Mouse (Mus musculus): Measurements from ENCODE around the gene Slc26a11.
"Not testable (repeated sequence)": the region's sequence is repeated elsewhere in the genome, so short reads cannot be mapped to it uniquely, and the experiment has no call there.

Slc26a11 gene

DNA sequence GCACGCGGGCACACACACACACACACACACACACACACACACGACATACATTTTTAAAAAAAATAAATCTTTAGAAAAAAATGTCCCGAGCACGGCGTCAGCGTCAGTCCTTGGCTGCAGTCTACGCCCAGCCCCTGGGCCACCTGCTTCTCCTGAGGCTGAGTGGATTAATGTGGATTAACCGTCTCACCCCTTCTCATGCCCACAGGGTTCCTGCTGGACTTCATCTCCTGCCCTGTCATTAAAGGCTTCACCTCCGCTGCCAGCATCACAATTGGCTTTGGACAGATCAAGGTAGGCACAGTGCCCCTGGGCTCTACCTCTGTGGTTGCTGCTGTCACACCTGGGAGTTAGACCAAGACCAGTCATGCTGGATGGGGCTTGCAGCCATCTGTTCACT lies 3.7 kb downstream of the Slc26a11 start:
- DNase-seq (ENCODE audit: low read depth, low spot score) = no peak

DNA sequence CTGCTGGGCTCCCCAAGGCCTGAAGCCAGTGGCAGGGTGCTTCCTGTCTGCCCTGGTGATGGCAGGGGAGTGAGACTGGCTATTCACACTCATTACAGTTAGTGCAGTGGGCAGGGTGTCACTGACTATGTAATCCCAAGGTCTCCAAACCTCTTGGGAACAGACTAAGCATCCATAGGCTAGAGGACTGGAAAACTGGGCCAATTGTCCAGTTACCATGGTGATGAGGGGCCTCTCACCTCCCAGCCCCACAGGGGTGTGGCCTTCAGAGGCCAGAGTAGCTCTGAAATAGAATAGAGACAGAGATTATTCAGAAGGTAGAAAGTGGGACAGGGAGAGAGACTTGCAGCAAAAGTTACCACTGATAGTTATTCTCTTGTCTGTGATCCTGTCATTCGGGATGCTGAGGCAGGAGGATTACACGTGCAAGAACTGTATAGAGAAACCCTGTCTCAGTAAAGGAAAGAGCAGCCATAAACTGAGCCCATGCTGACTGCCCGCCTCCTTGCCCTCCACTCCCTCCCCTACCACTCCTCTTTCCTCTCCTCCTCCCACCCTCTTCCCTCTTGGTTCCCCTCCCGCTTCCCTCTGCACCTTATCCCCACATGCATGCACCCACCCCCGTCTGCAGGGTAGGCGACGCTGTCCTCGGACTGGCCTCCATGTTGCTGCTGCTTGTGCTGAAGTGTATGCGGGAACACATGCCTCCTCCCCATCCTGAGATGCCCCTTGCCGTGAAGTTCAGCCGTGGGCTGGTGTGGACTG lies 7.6 kb downstream of the Slc26a11 start:
- DNase-seq (ENCODE audit: low read depth, low spot score) = no peak

DNA sequence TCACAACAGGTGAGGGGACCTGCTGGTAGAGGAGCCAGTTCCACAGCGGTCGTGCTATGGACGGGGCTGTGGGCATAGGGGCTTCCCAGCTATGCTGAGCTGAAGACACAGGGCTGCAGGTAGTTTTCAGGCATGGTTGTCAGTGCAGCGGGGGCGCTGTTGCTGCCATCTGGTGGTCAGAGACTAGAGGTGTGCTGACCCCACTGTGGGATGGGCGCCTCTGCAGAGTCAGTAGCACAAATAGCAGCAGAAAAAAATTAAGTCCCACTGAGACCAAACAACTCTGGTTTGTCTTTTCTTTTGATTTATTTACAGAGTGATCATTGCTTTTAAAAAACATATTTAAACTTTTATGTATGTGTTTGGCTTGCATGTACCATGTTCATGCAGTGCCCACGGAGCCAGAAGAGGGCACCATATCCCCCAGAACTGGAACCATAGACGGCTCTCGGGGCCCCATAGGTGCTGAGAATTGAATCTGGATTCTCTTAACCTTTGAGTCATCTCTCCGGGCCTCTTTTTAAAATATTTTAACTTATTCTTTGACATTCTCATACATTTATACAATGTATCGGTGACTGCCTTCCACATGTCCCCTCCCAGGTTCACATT lies 8.3 kb downstream of the Slc26a11 start:
- DNase-seq (ENCODE audit: low read depth, low spot score) = peak; percentile 70

- no peak for DNase-seq (ENCODE audit: low read depth, low spot score)
Measured at GRCm38 (mm10) chr11:119375425-119375824, 20.1 kb downstream of the Slc26a11 start.

DNA sequence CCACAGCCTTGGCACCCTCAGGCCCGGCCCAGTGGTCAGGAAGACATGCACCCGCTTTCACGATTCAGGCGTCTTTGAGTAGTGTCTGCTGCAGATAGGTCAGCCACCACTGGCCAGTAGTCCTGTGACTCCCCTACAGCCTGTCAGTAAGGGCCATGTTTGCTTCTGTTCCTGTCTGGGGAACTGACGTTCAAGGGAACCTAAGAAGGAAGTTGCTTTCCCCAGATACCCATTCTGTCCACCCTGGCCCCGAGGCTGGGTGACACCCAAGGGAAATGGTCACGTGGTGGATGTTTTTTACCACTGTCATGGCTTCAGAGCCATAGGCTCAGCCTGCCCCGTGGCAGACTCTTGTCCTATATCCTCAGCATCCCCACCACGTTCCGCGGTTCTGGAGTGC lies 22.0 kb downstream of the Slc26a11 start:
- no peak for DNase-seq (ENCODE audit: low read depth, low spot score)

- DNase-seq (ENCODE audit: low read depth, low spot score) = no peak
Measured at GRCm38 (mm10) chr11:119378551-119378950, 23.2 kb downstream of the Slc26a11 start.

DNA sequence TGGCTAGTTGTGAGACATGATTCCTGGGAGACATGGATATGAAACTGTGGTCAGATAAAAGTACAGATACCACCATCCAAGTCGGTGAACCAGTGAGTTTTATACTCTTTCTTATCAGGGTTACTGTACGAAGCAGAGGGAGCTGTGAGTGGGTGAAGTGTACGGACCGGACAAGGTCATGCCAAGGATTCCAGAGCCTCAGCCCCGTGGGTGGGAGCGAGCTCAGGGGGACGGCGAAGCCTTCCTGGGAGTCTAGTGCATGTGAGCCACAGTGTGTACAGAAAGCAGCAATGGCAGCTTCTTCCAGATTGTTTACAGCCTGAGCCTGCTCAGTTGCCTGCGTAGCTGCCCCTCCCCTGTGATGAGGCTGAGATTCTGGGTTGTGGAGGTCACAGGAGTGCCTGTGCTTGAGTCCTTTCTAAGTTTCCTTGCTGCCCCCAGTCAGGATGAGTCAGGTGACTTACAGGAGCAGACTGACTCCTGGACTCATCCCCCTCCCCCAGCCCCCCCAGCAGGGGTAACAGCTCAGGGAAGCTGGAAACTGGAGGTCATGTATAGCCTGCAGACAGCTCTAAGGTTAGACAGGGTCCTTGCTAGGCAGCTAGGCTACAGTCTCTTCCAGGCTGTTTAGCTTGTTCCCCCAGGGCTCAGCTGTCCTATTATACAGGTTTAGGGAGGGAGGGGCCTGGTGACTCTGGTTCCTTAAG lies 26.4 kb downstream of the Slc26a11 start:
- DNase-seq (ENCODE audit: low read depth, low spot score) = no peak

GRCm38 (mm10) chr11:119382338-119382850 lies 27.0 kb downstream of the Slc26a11 start:
- no peak for DNase-seq (ENCODE audit: low read depth, low spot score)

DNA sequence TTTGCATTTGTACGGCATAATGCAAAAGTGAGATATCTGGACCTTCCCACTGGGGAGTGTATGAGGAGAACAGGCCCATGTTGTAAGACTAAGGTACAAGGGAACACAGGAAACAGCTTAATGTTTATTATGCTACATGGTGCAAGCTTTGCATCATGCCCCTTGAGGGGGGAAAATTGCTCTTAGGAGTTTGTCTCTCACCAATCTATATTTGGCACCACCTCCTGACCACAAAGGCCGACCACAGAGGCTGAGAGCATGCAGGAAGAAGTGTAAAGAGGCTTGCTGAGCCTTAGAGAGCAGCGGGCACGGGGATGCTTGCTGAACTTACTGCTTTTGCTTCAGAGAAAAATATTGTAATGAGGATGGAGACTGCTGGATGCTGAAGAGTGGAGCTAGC lies 29.5 kb downstream of the Slc26a11 start:
- DNase-seq (ENCODE audit: low read depth, low spot score) = no peak

DNA sequence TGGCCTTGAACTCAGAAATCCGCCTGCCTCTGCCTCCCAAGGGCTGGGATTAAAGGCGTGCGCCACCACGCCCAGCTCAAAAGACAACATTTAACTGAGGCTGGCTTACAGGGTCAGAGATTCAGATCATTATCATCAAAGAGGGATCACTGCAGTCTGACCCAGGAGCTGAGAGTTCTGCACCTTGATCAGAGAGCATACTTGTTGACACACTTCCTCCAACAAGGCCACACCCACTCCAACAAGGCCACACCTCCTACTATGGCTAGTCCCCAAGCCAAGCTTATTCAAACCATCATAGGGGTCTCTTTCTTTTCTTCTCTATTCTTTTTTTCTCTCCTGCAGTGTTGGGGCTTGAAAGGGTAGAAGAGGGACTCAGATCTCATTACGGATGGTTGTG lies 30.9 kb downstream of the Slc26a11 start:
- DNase-seq (ENCODE audit: low read depth, low spot score) = no peak

DNA sequence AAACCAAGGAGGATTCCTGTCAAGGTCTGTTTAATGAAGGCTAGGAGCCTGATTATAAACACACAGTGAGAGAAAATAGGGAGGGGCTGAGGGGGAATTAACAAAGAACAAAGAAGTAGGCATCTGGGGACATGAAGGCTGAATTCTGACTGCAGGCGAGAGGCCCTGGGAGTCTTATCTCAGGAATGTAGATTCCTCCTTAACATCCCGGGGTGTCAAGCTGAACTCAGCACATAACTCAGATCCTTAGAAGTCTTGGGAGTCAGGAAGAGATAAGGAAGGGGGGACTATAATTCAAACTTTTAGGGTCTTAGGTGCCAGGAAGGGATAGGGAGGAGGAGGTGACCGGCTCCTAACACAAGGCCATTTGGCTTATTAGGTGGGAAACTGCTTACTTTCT lies 31.9 kb downstream of the Slc26a11 start:
- not testable (repeated sequence) for DNase-seq (ENCODE audit: low read depth, low spot score)

DNA sequence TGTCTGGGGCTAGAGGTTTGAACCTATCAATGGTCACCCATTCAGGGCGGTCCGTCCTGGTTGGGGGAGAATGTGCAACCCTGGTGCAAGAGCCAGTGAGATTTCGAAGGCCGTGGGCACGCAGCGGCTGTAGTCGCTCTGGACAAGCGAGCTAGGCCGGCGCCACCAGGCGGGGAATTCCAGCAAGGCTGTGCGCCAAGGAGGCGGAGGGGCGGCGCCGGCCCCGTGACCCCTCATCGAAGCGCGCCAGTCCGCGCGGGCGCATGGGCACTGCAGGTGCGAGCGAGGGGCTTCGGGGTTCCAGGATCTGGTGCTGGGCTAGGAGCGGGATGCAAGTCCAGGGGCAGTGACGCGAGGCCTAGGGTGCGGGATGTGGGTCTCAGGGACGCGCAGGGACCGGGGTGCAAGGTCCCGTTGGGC lies 34.5 kb downstream of the Slc26a11 start:
- DNase-seq (ENCODE audit: low read depth, low spot score) = peak; percentile 49

DNA sequence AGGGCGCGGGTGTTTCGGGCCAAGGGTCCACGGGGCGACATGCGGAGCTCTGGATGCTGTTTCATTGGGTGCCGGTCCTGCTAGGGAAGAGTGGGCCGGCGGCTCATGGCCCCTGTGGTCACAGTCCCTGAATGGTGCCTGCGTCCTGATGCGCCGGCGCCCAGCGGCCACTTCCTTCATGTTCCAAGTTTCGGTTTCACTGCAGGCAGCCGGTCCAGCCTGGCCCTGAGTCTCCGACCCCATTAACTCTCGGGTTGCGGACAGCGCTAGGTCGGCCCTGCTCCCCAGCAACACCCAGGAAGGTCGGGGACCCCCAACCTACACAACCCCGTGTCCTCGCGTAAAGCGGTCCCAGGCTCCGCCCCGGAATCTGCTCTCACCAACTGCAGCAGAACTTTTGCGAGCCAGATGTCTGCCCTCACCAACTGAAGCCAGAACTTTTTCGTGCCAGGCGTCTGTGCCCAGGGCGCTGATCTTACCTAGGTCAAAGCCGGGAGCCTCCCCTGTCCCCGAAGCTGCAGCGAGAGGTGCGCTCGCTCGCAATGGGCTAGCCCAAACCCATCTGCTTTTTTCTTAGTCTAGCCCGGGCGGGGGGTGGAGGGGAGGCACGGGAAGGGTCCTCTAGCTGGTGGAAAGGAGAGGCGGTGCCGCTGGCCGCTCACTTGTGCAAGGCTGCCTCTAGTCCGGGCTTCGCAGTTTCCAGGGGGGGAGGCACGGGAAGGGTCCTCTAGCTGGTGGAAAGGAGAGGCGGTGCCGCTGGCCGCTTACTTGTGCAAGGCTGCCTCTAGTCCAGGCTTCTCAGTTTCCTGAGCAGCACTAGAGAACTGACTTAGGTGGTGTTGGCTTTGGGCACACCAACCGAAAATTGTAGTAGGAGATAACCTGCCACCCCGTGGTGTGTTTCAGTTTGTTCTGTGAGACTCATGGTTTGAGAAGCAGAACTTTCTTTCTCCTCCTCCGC lies 35.2 kb downstream of the Slc26a11 start:
- no peak for DNase-seq (ENCODE audit: low read depth, low spot score)

DNA sequence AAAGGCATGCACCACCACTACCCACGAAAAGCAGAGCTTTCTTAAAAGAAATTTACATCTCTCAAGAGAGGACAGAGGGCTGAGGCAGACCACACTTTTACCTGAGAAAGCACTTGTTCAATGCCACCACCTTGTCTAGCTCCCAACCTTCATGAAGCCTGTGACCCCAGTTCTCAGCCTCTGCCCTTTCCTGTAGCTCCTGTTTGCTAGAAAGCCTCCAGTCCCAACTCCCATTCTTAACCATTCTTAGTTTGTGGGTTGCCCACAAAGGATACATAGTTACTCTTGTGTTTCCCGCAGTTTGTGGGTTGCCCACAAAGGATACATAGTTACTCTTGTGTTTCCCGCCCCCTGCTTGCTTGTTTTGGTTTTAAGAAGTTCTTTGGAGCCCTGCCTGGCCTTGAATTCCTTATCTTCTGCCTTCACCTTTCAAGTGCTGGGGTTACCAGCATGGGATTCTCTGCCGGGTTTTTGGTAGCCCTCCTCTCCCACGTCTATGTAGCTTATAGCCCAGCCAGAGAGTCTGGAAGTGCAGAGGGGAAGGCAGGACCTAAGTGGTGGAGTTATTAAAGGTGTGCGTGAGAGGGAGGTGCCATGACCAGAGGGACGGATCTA lies 36.1 kb downstream of the Slc26a11 start:
- DNase-seq (ENCODE audit: low read depth, low spot score) = no peak

DNA sequence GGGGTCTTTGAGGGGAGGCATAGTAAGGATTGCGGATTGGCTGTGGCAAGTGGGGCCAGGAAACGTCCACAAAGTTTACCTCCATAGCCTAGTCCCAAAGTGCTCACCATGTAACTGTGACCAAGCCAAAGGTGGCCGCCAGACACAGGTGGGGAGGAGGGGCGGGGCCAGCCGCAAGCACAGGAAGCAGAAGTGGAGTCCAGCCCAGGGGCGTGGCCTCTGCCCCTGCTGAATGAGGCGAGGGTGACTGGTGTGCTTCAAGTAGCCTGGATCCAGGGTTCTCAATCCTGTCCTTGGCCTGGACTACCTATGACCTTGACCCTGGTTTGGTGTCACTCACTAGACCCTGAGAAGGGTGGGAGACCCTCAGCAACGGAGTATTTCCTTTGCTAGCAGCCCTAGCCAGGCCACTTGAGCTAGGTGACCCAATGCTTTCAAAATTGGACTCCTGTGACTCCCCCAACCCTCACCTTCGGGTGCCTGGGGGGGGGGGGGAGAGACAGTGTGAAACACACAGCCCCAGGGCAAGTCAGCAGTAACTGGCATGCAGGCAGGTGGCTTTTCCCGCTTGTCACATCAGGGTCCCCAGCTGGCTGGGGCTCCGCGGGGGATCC lies 36.8 kb downstream of the Slc26a11 start:
- no peak for DNase-seq (ENCODE audit: low read depth, low spot score)

DNA sequence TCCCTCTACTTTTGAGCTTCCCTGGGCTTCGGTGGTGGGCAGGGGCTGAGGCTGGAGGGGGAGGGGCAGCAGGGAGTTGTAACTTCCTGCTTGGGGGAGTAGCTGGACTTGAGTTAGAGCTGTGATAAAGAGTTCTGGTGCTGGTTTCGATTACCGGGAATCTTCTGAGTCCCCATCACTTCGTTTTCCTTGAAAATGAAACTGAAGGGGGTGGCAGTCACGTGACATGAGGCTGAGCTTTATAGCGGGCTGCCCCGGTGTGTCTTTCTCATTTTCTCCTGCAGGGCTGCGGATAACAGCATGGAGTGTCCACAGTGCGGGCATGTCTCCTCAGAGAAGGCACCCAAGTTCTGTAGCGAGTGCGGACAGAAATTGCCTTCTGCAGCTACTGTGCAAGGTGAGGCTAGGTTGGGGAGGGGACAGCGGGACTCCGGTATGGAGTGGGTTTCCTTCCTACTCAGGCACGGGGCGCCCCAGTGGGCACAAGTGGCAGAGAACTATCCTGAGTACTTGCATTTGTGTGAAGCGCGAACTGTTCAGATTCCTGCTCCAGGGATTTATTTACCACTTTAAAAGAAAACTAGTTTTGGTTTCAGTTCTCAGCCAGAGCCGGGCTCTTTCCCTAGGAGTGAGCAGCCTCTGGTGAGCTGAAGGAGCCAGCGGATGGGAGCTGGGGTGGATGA lies 37.6 kb downstream of the Slc26a11 start, which contains the start of gene Rnf213:
Gene Rnf213, plus strand, starts transcription at position 301 of the 683 bp plus-strand sequence.
- DNase-seq (ENCODE audit: low read depth, low spot score) = no peak

DNA sequence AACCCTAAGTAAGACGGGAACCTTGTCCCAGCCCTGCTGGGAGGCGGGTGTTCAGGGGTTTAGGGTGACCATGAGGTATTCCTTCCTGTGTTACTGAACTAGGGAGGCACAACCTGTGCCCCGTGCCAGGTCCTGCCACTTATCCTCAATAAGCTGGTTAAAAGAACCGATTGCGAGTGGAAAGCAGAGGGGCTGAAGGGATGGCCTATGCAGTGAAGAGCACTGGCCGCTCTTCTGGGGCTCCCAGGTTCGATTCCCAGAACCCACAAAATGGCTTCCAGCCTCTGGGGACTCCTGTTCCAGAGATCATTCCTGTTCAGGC lies 38.1 kb downstream of the Slc26a11 start:
- no peak for DNase-seq (ENCODE audit: low read depth, low spot score)

DNA sequence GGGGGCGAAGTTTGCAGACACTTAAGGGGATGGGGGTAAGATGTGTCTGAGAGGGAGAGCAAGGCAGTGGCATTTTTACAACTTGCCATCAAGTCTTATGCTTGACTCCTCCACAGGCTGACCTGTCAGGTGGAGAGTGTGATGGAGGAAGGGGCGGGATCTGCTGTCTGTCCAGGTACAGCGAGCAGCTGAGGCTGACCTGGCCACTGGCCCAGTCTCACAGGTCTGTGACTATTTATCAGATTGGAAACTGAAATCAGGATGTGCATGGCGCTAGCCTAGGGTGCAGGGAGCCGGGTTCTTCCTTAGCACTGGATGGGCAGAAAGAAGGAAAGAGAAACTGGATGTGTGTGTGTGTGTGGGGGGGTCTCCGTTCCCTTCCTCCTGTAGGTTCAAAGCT lies 38.9 kb downstream of the Slc26a11 start:
- DNase-seq (ENCODE audit: low read depth, low spot score) = no peak

DNA sequence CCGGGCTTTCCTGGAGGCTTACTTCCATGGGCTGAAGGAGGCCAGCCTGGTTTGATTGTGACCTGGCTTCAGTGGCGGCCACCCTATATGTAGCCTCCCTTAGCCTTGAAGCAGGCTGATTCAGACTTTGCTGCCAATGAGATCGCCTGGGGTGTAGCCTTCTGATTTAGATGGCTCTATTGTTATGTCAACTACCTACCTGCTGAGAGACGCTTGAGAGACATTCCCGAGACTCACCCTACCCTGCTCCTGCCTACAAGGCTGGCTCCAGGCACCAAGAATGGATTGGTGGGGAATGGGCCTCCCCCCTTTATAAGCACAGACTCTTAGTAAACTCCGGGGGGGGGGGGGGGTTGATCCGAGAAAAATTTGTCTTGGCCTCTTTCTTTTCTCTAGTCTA lies 40.0 kb downstream of the Slc26a11 start:
- DNase-seq (ENCODE audit: low read depth, low spot score) = no peak

- DNase-seq (ENCODE audit: low read depth, low spot score) = no peak
Measured at GRCm38 (mm10) chr11:119395931-119396330, 40.6 kb downstream of the Slc26a11 start.

Data from embryo, embryonic 11.5 days (tissue).